Mouse (Mus musculus) limb, embryonic 14.5 days (tissue): ENCODE results near the gene Gm20388. TPM values are rescaled to one million over a fixed set of nuclear protein-coding genes. Genes with fewer than 3 reads are reported as not detected.
"Not testable (repeated sequence)": the region's sequence is repeated elsewhere in the genome, so short reads cannot be mapped to it uniquely, and the experiment has no call there.

ENCODE experiments used
- ATAC-seq: fragments of 200-750 bp; cut with Nextera tagmentation; 2 replicates; pipeline ENCODE4 v1.8.0; 2017; ENCODE audit warnings: low read depth, moderate number of reproducible peaks, moderate TSS enrichment; ENCODE audit not compliant: low FRiP score
- DNase-seq: peaks from one replicate; pipeline ENCODE4 v3.0.0-alpha.2; 2015; ENCODE audit warnings: low spot score
- H3K27ac ChIP-seq: fragments of 300-500 bp; sonication (generic); replicated peaks from 2 replicates; pipeline ENCODE4 v1.5.1; 2014; ENCODE audit warnings: low read depth, mild to moderate bottlenecking, low read length, moderate library complexity, mixed read lengths
- H3K27me3 ChIP-seq: fragments of 300-500 bp; sonication (generic); 2 replicates; pipeline ENCODE4 v1.6.1; 2014; ENCODE audit warnings: low read length, mixed read lengths; ENCODE audit not compliant: control insufficient read depth, insufficient read depth
- H3K36me3 ChIP-seq: fragments of 300-500 bp; sonication (generic); 2 replicates; pipeline ENCODE4 v1.6.1; 2014; ENCODE audit warnings: mild to moderate bottlenecking, low read length, moderate library complexity, mixed read lengths; ENCODE audit not compliant: control insufficient read depth, insufficient read depth
- H3K4me1 ChIP-seq: fragments of 300-500 bp; sonication (generic); 2 replicates; pipeline ENCODE4 v1.6.1; 2014; ENCODE audit warnings: antibody characterized with exemption, low read length, mixed read lengths; ENCODE audit not compliant: control insufficient read depth, insufficient read depth
- H3K4me2 ChIP-seq: fragments of 300-500 bp; sonication (generic); replicated peaks from 2 replicates; pipeline ENCODE4 v1.6.1; 2014; ENCODE audit warnings: low read depth, mild to moderate bottlenecking, low read length, moderate library complexity; ENCODE audit not compliant: severe bottlenecking
- H3K4me3 ChIP-seq: fragments of 300-500 bp; sonication (generic); replicated peaks from 2 replicates; pipeline ENCODE4 v1.5.1; 2014; ENCODE audit warnings: low read length
- H3K9ac ChIP-seq: fragments of 300-500 bp; sonication (generic); 2 replicates; pipeline ENCODE4 v1.6.1; 2014; ENCODE audit warnings: mild to moderate bottlenecking, low read depth, low read length, moderate library complexity; ENCODE audit not compliant: severe bottlenecking
- H3K9me3 ChIP-seq: fragments of 300-500 bp; sonication (generic); 2 replicates; pipeline ENCODE4 v1.6.1; 2016; ENCODE audit warnings: low read length; ENCODE audit not compliant: control insufficient read depth
- POLR2A ChIP-seq: fragments of 200-500 bp; IDR thresholded peaks from 2 replicates; pipeline ENCODE4 v1.8.0; 2012; ENCODE audit warnings: inconsistent platforms, mild to moderate bottlenecking, moderate library complexity, borderline replicate concordance; ENCODE audit not compliant: insufficient read depth, insufficient read length; ENCODE audit errors: extremely low read depth
- WGBS: fragments of 180-500 bp; shearing (Covaris S2); extraction: QIAGEN DNeasy Blood & Tissue Kit; methylation state at CpG from one replicate; pipeline ENCODE4 v1.1.7; 2014; 5-methylcytosine and 5-hydroxymethylcytosine counted together
- polyA plus RNA-seq, 2 experiments: library from polyadenylated mRNA; depleted of rRNA in 1 of 2; stranded (reverse) in 1 of 2; unstranded in 1 of 2; fragments of >200 nt; fragmentation: Nextera tagmentation in 1 of 2; extraction: Ambion mirVana in 1 of 2; gene quantifications; 2 replicates each; pipeline versions ENCODE4 v1.2.1 to v1.2.3; 2012 to 2014

The Gm20388 gene
- polyA plus RNA-seq, 2 experiments = 1.9 to 49.9 TPM

DNA sequence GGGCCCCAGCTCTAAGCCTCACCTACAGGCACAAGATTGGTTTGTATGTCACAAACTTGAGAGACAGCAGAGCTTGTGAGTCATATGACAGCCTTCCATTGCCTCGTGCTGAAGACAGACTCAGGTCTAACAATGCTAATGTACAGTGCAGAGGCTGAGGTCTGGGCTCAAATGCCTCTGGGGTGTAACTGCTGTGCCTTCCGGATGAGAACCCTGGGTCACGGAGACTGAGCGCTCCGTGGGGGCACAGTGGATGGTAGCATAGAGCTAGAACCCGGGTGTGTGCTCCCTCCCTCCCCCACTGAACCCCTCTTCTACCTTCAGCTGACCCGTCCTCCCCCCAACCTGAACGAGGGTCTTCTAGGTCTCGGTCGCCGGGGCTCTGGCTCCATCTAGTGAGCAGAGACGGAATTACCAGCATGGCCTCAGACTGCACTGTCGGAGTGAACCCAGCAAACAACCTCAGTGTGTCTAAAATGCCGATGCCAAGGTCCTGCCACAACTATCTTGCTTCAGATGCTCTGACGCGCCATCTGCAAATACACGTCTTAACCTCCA, 889.7 kb downstream of the Gm20388 start:
- H3K4me3 ChIP-seq = no peak overlapping the region
- H3K27ac ChIP-seq = no peak overlapping the region
- peak overlapping the region; percentile 32 for H3K4me2 ChIP-seq
- no peak overlapping the region for H3K9ac ChIP-seq
- no peaks in the 10 kb centered on the region for H3K36me3 ChIP-seq
- H3K9me3 ChIP-seq = no peaks in the 10 kb centered on the region
- H3K4me1 ChIP-seq = no peaks in the 10 kb centered on the region
- DNase-seq = peak; percentile 37
- peak; percentile 56; the same call in 1 of the 2 replicates for ATAC-seq
- TF ChIP-seq POLR2A = no peak
- WGBS = 5% methylated on average over 17 of the region's 17 CpGs
- H3K27me3 ChIP-seq = peaks cover 11% of the 10 kb centered on the region; the same call in 1 of the 2 replicates

DNA sequence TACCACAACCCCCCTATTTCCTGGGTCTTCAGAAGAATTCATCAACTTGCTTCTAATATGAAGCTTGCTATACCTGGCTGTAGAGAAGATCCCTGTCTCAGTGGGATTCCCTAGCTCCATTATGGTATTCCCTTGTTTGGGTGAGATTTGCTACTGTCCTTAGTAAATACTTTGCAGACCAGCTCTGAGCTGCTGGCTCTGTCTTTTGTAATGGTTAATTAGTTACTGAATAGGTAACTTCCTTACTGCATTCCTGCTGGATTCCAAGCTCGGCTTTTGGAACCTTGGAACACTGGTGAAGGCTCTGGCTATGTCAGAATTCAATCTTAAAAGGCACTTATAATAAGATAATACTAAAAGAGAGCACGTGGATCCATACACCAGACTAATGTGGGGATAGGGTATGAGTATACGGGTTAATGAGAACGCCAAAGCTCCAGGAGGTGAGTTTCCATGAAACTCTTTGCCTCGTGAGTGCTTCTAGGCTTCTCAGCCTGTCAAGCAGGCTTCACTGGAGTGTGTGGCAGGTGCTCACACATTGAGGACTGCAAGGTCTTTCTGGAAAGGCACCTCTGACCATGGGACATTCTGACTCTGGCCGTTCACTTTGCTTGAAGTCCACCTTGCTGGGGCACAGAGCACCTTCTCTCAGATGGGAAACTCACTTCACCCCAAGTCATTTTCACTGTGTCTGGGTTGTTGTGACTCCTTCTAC, 893.2 kb downstream of the Gm20388 start:
- WGBS = 60% methylated on average over 6 of the region's 6 CpGs
- peaks cover 11% of the 10 kb centered on the region for H3K27me3 ChIP-seq
- not testable (repeated sequence) for H3K4me1 ChIP-seq, H3K9ac ChIP-seq, H3K9me3 ChIP-seq, H3K4me3 ChIP-seq, ATAC-seq, H3K4me2 ChIP-seq, H3K36me3 ChIP-seq, H3K27ac ChIP-seq, DNase-seq

DNA sequence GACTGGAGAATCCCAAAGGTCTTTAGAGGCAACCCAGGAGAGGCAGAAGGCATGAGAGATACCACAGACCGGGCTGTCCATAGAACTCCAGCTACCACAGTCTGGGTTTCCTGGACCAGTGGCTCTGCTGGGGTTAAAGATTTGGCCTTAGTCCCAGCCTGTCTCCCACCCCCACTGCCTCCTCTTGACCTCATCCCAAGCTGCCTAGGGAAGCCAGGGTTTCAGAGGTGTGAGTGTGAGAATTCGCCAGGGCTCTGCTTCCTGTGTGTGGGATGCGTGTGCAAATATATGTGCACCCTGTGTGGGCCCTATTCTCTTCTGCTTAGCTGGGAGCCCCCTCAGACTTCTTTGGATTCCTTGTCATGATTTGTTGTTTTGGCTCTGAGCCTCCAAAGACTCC, 894.1 kb downstream of the Gm20388 start:
- 62% methylated on average over 3 of the region's 3 CpGs for WGBS
- DNase-seq = no peak

DNA sequence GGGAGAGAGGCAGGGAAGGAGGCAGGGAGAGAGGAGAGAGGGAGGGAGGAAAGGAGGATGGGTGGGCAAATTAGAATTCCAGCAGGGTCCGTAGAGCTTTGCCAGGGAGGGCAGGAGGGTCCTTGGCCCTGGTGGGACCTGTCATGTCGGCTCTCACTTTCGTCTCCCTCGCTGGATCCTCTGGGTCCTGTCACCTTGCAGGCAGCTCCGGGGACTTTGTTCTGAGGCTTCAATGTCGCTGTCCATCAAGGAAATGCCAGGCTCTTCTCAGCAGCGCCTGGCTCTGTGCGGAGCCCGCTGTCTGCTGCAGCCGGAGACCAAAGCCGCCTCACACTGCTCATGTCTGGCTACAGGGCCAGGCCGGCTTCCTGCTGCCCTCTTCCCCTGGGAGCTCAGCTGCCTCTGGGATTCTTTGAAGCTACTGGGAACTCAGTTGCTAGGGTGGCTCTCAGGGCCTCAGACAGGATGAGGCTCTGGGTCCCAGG, 896.2 kb downstream of the Gm20388 start:
- DNase-seq (no peak), ATAC-seq (no peak)

More for the DNA sequence above, 894.1 kb downstream of the Gm20388 start:
- Histone ChIP-seq H3K36me3 (no peaks in the 10 kb centered on the region), H3K27ac (no peak overlapping the region), H3K4me2 (no peak overlapping the region), H3K9me3 (no peaks in the 10 kb centered on the region), H3K9ac (no peak overlapping the region), H3K4me3 (no peak overlapping the region), H3K27me3 (peaks cover 11% of the 10 kb centered on the region), H3K4me1 (no peaks in the 10 kb centered on the region)
- no peak for TF ChIP-seq POLR2A
- ATAC-seq = no peak

DNA sequence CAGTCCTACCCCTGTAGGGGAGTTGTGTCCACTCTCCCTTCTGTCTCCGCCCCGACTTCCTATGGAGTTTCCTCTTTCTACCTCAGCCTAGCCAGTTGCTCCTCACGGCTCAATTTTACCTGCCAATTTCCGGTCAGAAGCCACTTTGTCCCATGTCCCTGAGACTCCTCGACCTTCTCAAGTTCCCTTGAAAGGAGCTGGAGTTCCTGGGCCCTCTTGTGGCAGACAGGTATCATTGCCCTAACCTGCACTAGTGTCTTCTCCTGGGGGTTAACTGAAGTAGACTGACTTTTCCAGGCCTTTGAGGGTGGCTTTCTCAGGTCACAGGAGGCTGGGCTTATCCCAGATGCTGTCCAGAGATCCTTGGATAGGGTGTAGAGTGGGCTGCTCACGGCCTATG, 897.1 kb downstream of the Gm20388 start:
- Histone ChIP-seq H3K9me3 (no peaks in the 10 kb centered on the region), H3K9ac (no peak overlapping the region), H3K4me3 (no peak overlapping the region), H3K4me1 (no peaks in the 10 kb centered on the region), H3K27me3 (no peaks in the 10 kb centered on the region; the same call in 1 of the 2 replicates), H3K36me3 (no peaks in the 10 kb centered on the region), H3K4me2 (no peak overlapping the region), H3K27ac (no peak overlapping the region)
- WGBS = 32% methylated on average over 6 of the region's 6 CpGs
- DNase-seq = no peak
- ATAC-seq = no peak
- no peak for TF ChIP-seq POLR2A

More for the DNA sequence above, 896.2 kb downstream of the Gm20388 start:
- Histone ChIP-seq H3K9me3 (no peaks in the 10 kb centered on the region), H3K36me3 (no peaks in the 10 kb centered on the region), H3K4me1 (no peaks in the 10 kb centered on the region), H3K4me2 (no peak overlapping the region), H3K9ac (no peak overlapping the region), H3K4me3 (no peak overlapping the region), H3K27me3 (peaks cover 1% of the 10 kb centered on the region), H3K27ac (no peak overlapping the region)
- 52% methylated on average over 11 of the region's 12 CpGs for WGBS
- TF ChIP-seq POLR2A = no peak
